Mouse (Mus musculus) embryonic facial prominence, embryonic 15.5 days (tissue): ENCODE data around the gene Gm3453. TPM values are rescaled to one million over a fixed set of nuclear protein-coding genes. Genes with fewer than 3 reads are reported as not detected.
"Not testable (repeated sequence)": the region's sequence is repeated elsewhere in the genome, so short reads cannot be mapped to it uniquely, and the experiment has no call there.

Experiments
- ATAC-seq: fragments of 200-750 bp; cut with Nextera tagmentation; 2 replicates; pipeline ENCODE4 v1.8.0; 2017; ENCODE audit warnings: low read depth, moderate TSS enrichment; ENCODE audit not compliant: insufficient number of reproducible peaks, low FRiP score, low TSS enrichment
- H3K27ac ChIP-seq: fragments of 300-500 bp; sonication (generic); replicated peaks from 2 replicates; pipeline ENCODE4 v1.5.1; 2015; ENCODE audit warnings: mild to moderate bottlenecking, inconsistent platforms
- H3K27me3 ChIP-seq: fragments of 300-500 bp; sonication (generic); 2 replicates; pipeline ENCODE4 v1.6.1; 2015; ENCODE audit warnings: inconsistent platforms
- H3K36me3 ChIP-seq: fragments of 300-500 bp; sonication (generic); 2 replicates; pipeline ENCODE4 v1.6.1; 2015; ENCODE audit warnings: mild to moderate bottlenecking, inconsistent platforms
- H3K4me1 ChIP-seq: fragments of 300-500 bp; sonication (generic); 2 replicates; pipeline ENCODE4 v1.6.1; 2015; ENCODE audit warnings: inconsistent platforms
- H3K4me2 ChIP-seq: fragments of 300-500 bp; sonication (generic); replicated peaks from 2 replicates; pipeline ENCODE4 v1.6.1; 2015; ENCODE audit warnings: mild to moderate bottlenecking, inconsistent platforms
- H3K4me3 ChIP-seq: fragments of 300-500 bp; sonication (generic); replicated peaks from 2 replicates; pipeline ENCODE4 v1.5.1; 2015; ENCODE audit warnings: mild to moderate bottlenecking, inconsistent platforms
- H3K9ac ChIP-seq: fragments of 300-500 bp; sonication (generic); 2 replicates; pipeline ENCODE4 v1.6.1; 2015; ENCODE audit warnings: inconsistent platforms
- H3K9me3 ChIP-seq: fragments of 300-500 bp; sonication (generic); replicated peaks from 2 replicates; pipeline ENCODE4 v1.6.1; 2016; ENCODE audit warnings: inconsistent platforms
- WGBS: fragments of 180-500 bp; shearing (Covaris S2); methylation state at CpG from one replicate; pipeline ENCODE4 v1.1.7; 2015; 5-methylcytosine and 5-hydroxymethylcytosine counted together
- polyA plus RNA-seq: library from polyadenylated mRNA; unstranded; fragments of >200 nt; fragmentation: Nextera tagmentation; extraction: Ambion mirVana; gene quantifications from 2 replicates; pipeline ENCODE4 v1.2.1, GENCODE M21; 2015

Gm3453 gene
- polyA plus RNA-seq, result not detected in 2 replicates

DNA sequence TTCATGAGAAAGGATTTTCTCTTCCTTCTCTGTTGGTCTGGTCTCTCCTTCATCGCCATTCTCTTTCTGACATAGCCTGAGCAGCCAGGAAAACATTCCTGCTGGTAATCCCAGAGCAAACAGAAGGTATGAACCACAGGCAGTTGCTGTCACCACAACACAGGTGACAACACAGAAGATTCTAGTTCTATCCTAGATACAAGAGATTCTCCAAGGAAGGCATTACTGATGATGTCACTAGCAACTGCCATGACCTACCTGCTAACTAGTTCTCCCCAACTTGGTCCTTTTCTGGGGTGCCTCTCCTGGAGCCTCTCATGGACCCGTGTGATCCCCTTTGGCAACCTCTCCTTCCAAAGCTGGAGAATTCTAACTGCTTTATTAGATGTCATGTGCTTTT, at the start of gene Gm3453:
Gene Gm3453, minus strand, starts transcription at position 101 of the 400 bp plus-strand sequence.
- not testable (repeated sequence) for ATAC-seq, H3K4me3 ChIP-seq, H3K36me3 ChIP-seq, H3K9me3 ChIP-seq, H3K9ac ChIP-seq, H3K27ac ChIP-seq, H3K4me2 ChIP-seq, H3K27me3 ChIP-seq, H3K4me1 ChIP-seq
- WGBS, result 54% methylated on average over 2 of the region's 2 CpGs

DNA sequence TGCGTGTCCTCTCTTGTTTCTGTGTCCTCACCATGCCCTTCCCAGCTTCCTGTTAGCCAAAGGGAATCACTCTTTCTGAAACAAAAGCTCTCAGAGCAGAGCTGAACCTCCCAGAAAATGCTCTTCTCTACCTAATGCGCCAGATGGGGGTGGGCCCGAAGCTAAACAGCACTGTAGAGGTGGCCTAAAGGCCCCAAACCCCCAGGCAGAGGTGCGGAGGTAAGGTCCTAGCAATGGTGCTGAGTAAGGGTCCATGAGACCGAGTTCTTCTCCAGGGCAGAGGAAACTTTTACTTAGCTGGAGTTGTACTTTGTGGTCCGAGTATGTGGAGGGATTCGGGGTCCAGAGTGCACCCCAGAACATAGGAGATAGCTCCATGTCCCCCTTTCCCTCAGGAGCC, 8.2 kb upstream of the Gm3453 start:
- 75% methylated on average over 7 of the region's 7 CpGs for WGBS
- not testable (repeated sequence) for ATAC-seq

DNA sequence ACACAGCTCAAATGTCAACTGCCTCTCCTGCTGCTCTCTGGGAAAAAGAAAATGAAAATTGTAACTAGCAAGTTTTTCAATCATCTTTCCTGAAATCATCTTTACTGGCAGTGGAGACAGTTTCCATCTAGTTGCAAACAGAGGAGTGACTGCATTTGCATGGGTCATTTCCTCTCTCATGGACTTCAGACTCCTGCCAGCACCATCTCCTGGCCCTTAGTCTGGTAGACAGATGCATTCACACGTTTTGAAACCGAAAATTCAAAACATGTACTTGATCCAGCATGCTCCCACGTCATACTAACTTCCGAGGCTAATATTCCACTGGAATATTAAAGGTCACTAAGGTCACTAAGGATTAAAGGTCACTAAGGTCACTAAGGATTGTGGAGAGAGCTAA, 16.5 kb downstream of the Gm3453 start:
- 18% methylated on average over 4 of the region's 4 CpGs for WGBS
- H3K27ac ChIP-seq, H3K4me3 ChIP-seq, H3K9me3 ChIP-seq, H3K27me3 ChIP-seq, H3K4me2 ChIP-seq, H3K36me3 ChIP-seq, H3K4me1 ChIP-seq, ATAC-seq, H3K9ac ChIP-seq: not testable (repeated sequence)

More for the DNA sequence above, 8.2 kb upstream of the Gm3453 start:
- not testable (repeated sequence) for H3K36me3 ChIP-seq, H3K9ac ChIP-seq, H3K4me1 ChIP-seq, H3K4me3 ChIP-seq, H3K27ac ChIP-seq, H3K4me2 ChIP-seq, H3K9me3 ChIP-seq, H3K27me3 ChIP-seq

DNA sequence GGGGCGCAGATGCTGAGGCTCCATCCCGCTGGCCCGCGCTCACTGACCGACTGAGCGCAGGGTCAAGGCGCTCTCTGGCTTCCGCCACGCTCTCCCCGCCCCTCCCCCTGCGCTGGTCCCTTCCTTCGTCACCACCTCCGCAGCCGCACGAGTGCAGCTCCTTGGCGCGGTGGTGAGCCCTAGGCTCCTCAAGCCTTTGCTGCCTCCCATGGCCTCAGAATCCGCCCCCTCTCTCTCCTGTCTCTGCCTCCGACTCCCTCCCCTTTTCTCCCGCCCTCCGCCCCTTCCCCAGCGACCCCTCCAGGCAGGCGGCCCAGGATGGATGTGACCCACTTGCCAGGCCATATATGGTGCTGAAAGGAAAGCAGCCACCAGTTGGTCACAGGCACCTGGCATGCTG, 17.3 kb downstream of the Gm3453 start, which contains the start of gene Gm3248:
Gene Gm3248, minus strand, starts transcription at position 111 of the 400 bp plus-strand sequence.
- H3K27me3 ChIP-seq, ATAC-seq, H3K27ac ChIP-seq, H3K9ac ChIP-seq, H3K4me1 ChIP-seq, H3K9me3 ChIP-seq, H3K36me3 ChIP-seq: not testable (repeated sequence)
- peak within 1 kb of the TSS; percentile 42 for H3K4me3 ChIP-seq
- 2% methylated on average over 20 of the region's 23 CpGs for WGBS
- H3K4me2 ChIP-seq, result peak within 1 kb of the TSS; percentile 74

DNA sequence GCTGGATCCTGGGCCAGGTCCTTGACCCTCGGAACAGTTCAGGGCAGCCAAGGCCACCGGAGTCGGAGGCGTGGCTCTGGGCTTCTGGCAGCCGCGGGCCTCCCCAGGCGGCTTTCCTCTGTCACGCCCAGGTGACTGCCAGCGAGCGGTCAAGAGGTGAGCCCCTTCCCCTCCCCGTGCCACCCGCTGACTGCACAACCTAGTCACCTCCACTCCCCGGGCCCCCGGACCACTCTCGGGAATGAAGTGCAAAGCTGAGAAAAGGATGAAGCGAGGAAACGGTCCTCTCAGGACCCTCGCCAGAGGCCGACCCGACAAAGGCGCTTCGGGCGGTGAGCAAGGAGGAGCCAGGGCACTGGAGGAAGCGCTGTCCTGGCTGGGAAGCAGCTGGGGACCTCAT, 17.8 kb downstream of the Gm3453 start:
- H3K9ac ChIP-seq, ATAC-seq, H3K27ac ChIP-seq, H3K36me3 ChIP-seq, H3K4me1 ChIP-seq, H3K9me3 ChIP-seq, H3K27me3 ChIP-seq: not testable (repeated sequence)
- Histone ChIP-seq H3K4me2 (peak overlapping the region; percentile 74), H3K4me3 (peak overlapping the region; percentile 42)
- WGBS, result under 1% methylated on average over 23 of the region's 24 CpGs

DNA sequence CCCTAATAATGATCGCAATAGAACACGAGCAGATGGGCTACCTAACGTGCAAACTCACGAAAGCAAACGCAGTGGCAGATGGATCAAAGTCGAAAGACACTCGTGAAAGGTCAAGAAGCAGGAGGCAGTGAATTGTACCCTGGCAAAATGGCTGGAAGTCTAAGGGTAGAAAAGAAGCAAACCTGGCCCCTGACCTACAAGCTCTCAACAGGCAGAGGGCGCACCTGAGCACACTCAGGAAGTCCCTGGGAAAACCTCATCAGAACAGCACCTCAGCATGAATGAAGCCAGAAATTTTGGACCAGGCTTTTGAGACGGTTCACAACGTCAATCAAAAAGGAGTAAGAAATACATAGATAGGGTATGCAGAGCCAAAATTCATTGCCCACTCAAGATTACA, 18.5 kb downstream of the Gm3453 start:
- H3K27ac ChIP-seq, H3K36me3 ChIP-seq, H3K4me2 ChIP-seq, H3K27me3 ChIP-seq, H3K4me3 ChIP-seq, ATAC-seq, H3K9ac ChIP-seq, H3K9me3 ChIP-seq, H3K4me1 ChIP-seq: not testable (repeated sequence)
- WGBS, result 14% methylated on average over 6 of the region's 10 CpGs

DNA sequence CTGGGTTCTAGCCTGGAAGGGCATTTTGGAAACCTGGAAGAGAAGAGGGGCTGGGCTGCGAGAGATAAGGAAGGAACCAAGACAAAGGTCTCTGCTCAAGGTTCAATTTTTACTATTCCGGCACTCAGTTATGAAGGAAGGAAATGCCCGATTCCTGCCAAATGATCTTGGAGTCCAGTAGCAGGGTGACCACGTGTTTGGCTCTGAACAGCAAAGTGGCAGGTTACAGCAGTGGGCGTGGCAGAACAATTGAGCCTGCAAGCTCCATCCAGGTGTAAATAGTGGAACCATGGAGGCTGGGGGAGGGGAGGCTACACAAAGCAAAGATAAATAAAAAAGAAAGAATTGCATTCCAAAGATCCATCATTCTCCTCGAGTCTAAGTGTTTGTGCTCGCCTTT, 55.7 kb downstream of the Gm3453 start:
- not testable (repeated sequence) for H3K4me2 ChIP-seq, H3K27ac ChIP-seq, H3K9me3 ChIP-seq, ATAC-seq, H3K27me3 ChIP-seq, H3K4me1 ChIP-seq, H3K9ac ChIP-seq, H3K4me3 ChIP-seq, H3K36me3 ChIP-seq
- WGBS, result 75% methylated on average over 7 of the region's 7 CpGs

Other genes starting within 250 kb of the Gm3453 start
- gene Gm3373, start 237.6 kb downstream of the Gm3453 start, polyA plus RNA-seq, result not detected in 2 replicates
- 0.47 and 0.59 TPM in 2 replicates for gene Gm3383, start 171.2 kb downstream of the Gm3453 start, polyA plus RNA-seq
- gene Gm3424, start 148.8 kb downstream of the Gm3453 start, polyA plus RNA-seq, result not detected in 2 replicates
- gene Gm8237, start 98.8 kb downstream of the Gm3453 start, polyA plus RNA-seq, result 0.19 and 0.29 TPM in 2 replicates
- gene Gm3248, start 17.4 kb downstream of the Gm3453 start, polyA plus RNA-seq, result 0.27 and 0.42 TPM in 2 replicates
- not detected in 2 replicates for gene Gm6337, start 79.1 kb upstream of the Gm3453 start, polyA plus RNA-seq
- gene Gm8206, start 114.8 kb upstream of the Gm3453 start, polyA plus RNA-seq, result 1.4 and 1.9 TPM in 2 replicates
- gene Gm3468, start 129.5 kb upstream of the Gm3453 start, polyA plus RNA-seq, result 1.2 TPM in 2 replicates
- not detected in 2 replicates for gene Gm3476, start 146.7 kb upstream of the Gm3453 start, polyA plus RNA-seq
- gene Gm21560, start 240.2 kb upstream of the Gm3453 start, polyA plus RNA-seq, result not detected in 2 replicates